Mouse (Mus musculus) G1E (cell line): ENCODE results near the gene Flywch1.

Experiments
- CTCF ChIP-seq: IDR thresholded peaks from 2 replicates; pipeline ENCODE4 v1.5.1; 2012; ENCODE audit warnings: low read depth, low read length, inconsistent platforms, mixed read lengths
- GATA1 ChIP-seq: IDR thresholded peaks from 2 replicates; pipeline ENCODE4 v1.6.1; 2012; ENCODE audit warnings: borderline replicate concordance, low read length, inconsistent platforms, mixed read lengths
- POLR2AphosphoS5 ChIP-seq: IDR thresholded peaks from 2 replicates; pipeline ENCODE4 v1.6.1; 2012; ENCODE audit warnings: low read depth, low read length, inconsistent platforms; ENCODE audit not compliant: insufficient replicate concordance
- TAL1 ChIP-seq: conservative IDR thresholded peaks from 2 replicates; pipeline ENCODE4 v1.6.1; 2012; ENCODE audit warnings: low read depth, low read length, inconsistent platforms, mixed read lengths

GRCm38 (mm10) chr17:23778447-23778846 lies 7.0 kb upstream of the Flywch1 start:
- TF ChIP-seq GATA1: no peak
- TF ChIP-seq CTCF: no peak
- TF ChIP-seq TAL1: no peak
- no peak for TF ChIP-seq POLR2AphosphoS5
